Mouse (Mus musculus): ENCODE data around the gene Rgs6. TPM values are rescaled to one million over a fixed set of nuclear protein-coding genes. Genes with fewer than 3 reads are reported as not detected.

Gene Rgs6
- polyA plus RNA-seq, 1 experiment from 2014 or later: 1.4 TPM

- H3K4me3 ChIP-seq (ENCODE audit: low read depth, low read length): no peak overlapping the region
- H3K4me2 ChIP-seq (replicated peaks; ENCODE audit: low read depth, low read length): no peak overlapping the region
- H3K4me1 ChIP-seq (ENCODE audit: control insufficient read depth, insufficient read depth, low read length): no peaks in the 10 kb centered on the region
- no peaks in the 10 kb centered on the region for H3K27me3 ChIP-seq (ENCODE audit: control insufficient read depth, insufficient read depth, low read length)
- no peaks in the 10 kb centered on the region for H3K9me3 ChIP-seq (ENCODE audit: control insufficient read depth, low read depth, low read length)
- no peak for ATAC-seq (ENCODE audit: insufficient number of reproducible peaks, insufficient read depth, low FRiP score, low read depth)
- H3K27ac ChIP-seq (ENCODE audit: low read length): no peak overlapping the region
- H3K36me3 ChIP-seq (ENCODE audit: control insufficient read depth, insufficient read depth, low read length): no peaks in the 10 kb centered on the region
- H3K9ac ChIP-seq (replicated peaks; ENCODE audit: low read depth, low read length): no peak overlapping the region
- 47% methylated on average over 6 of the region's 6 CpGs for WGBS
Measured at GRCm38 (mm10) chr12:83127955-83128354, 539.9 kb downstream of the Rgs6 start.

GRCm38 (mm10) chr12:83128606-83129005 is 540.5 kb downstream of the Rgs6 start:
- H3K27ac ChIP-seq (ENCODE audit: low read length): no peak overlapping the region
- no peak for ATAC-seq (ENCODE audit: insufficient number of reproducible peaks, insufficient read depth, low FRiP score, low read depth)
- H3K4me1 ChIP-seq (ENCODE audit: control insufficient read depth, insufficient read depth, low read length): no peaks in the 10 kb centered on the region
- no peak overlapping the region for H3K4me2 ChIP-seq (replicated peaks; ENCODE audit: low read depth, low read length)
- no peak overlapping the region for H3K4me3 ChIP-seq (ENCODE audit: low read depth, low read length)
- H3K36me3 ChIP-seq (ENCODE audit: control insufficient read depth, insufficient read depth, low read length): no peaks in the 10 kb centered on the region
- H3K27me3 ChIP-seq (ENCODE audit: control insufficient read depth, insufficient read depth, low read length): no peaks in the 10 kb centered on the region
- WGBS: 78% methylated on average over 3 of the region's 3 CpGs
- H3K9ac ChIP-seq (replicated peaks; ENCODE audit: low read depth, low read length): no peak overlapping the region
- no peaks in the 10 kb centered on the region for H3K9me3 ChIP-seq (ENCODE audit: control insufficient read depth, low read depth, low read length)

- no peaks in the 10 kb centered on the region for H3K4me1 ChIP-seq (ENCODE audit: control insufficient read depth, insufficient read depth, low read length)
- 81% methylated on average over 4 of the region's 4 CpGs for WGBS
- ATAC-seq (ENCODE audit: insufficient number of reproducible peaks, insufficient read depth, low FRiP score, low read depth): no peak
- H3K27ac ChIP-seq (ENCODE audit: low read length): no peak overlapping the region
- no peaks in the 10 kb centered on the region for H3K36me3 ChIP-seq (ENCODE audit: control insufficient read depth, insufficient read depth, low read length)
- H3K27me3 ChIP-seq (ENCODE audit: control insufficient read depth, insufficient read depth, low read length): no peaks in the 10 kb centered on the region
- no peak overlapping the region for H3K4me3 ChIP-seq (ENCODE audit: low read depth, low read length)
- no peak overlapping the region for H3K4me2 ChIP-seq (replicated peaks; ENCODE audit: low read depth, low read length)
- no peak overlapping the region for H3K9ac ChIP-seq (replicated peaks; ENCODE audit: low read depth, low read length)
- H3K9me3 ChIP-seq (ENCODE audit: control insufficient read depth, low read depth, low read length): no peaks in the 10 kb centered on the region
Measured at GRCm38 (mm10) chr12:83131405-83131804, 543.3 kb downstream of the Rgs6 start.

- H3K9me3 ChIP-seq (ENCODE audit: control insufficient read depth, low read depth, low read length): no peaks in the 10 kb centered on the region
- no peaks in the 10 kb centered on the region for H3K4me1 ChIP-seq (ENCODE audit: control insufficient read depth, insufficient read depth, low read length)
- WGBS: 60% methylated on average over 6 of the region's 6 CpGs
Measured at GRCm38 (mm10) chr12:83133827-83134226, 545.7 kb downstream of the Rgs6 start.

GRCm38 (mm10) chr12:83136031-83136430 is 547.9 kb downstream of the Rgs6 start:
- Histone ChIP-seq H3K9ac (replicated peaks; ENCODE audit: low read depth, low read length) (no peak overlapping the region), H3K36me3 (ENCODE audit: control insufficient read depth, insufficient read depth, low read length) (no peaks in the 10 kb centered on the region), H3K9me3 (ENCODE audit: control insufficient read depth, low read depth, low read length) (no peaks in the 10 kb centered on the region), H3K4me2 (replicated peaks; ENCODE audit: low read depth, low read length) (no peak overlapping the region), H3K27me3 (ENCODE audit: control insufficient read depth, insufficient read depth, low read length) (no peaks in the 10 kb centered on the region), H3K4me1 (ENCODE audit: control insufficient read depth, insufficient read depth, low read length) (no peaks in the 10 kb centered on the region), H3K4me3 (ENCODE audit: low read depth, low read length) (no peak overlapping the region), H3K27ac (ENCODE audit: low read length) (no peak overlapping the region)
- ATAC-seq (ENCODE audit: insufficient number of reproducible peaks, insufficient read depth, low FRiP score, low read depth): no peak
- WGBS: 88% methylated on average over 5 of the region's 5 CpGs

More at GRCm38 (mm10) chr12:83133827-83134226, 545.7 kb downstream of the Rgs6 start:
- Histone ChIP-seq H3K4me3 (ENCODE audit: low read depth, low read length) (no peak overlapping the region), H3K9ac (replicated peaks; ENCODE audit: low read depth, low read length) (no peak overlapping the region), H3K27ac (ENCODE audit: low read length) (no peak overlapping the region), H3K4me2 (replicated peaks; ENCODE audit: low read depth, low read length) (no peak overlapping the region), H3K27me3 (ENCODE audit: control insufficient read depth, insufficient read depth, low read length) (no peaks in the 10 kb centered on the region), H3K36me3 (ENCODE audit: control insufficient read depth, insufficient read depth, low read length) (no peaks in the 10 kb centered on the region)
- ATAC-seq (ENCODE audit: insufficient number of reproducible peaks, insufficient read depth, low FRiP score, low read depth): no peak

- 90% methylated on average over 2 of the region's 2 CpGs for WGBS
- Histone ChIP-seq H3K4me1 (ENCODE audit: control insufficient read depth, insufficient read depth, low read length) (no peaks in the 10 kb centered on the region), H3K9me3 (ENCODE audit: control insufficient read depth, low read depth, low read length) (no peaks in the 10 kb centered on the region), H3K27me3 (ENCODE audit: control insufficient read depth, insufficient read depth, low read length) (no peaks in the 10 kb centered on the region), H3K4me3 (ENCODE audit: low read depth, low read length) (no peak overlapping the region), H3K4me2 (replicated peaks; ENCODE audit: low read depth, low read length) (no peak overlapping the region), H3K36me3 (ENCODE audit: control insufficient read depth, insufficient read depth, low read length) (no peaks in the 10 kb centered on the region), H3K27ac (ENCODE audit: low read length) (no peak overlapping the region), H3K9ac (replicated peaks; ENCODE audit: low read depth, low read length) (no peak overlapping the region)
- ATAC-seq (ENCODE audit: insufficient number of reproducible peaks, insufficient read depth, low FRiP score, low read depth): no peak
Measured at GRCm38 (mm10) chr12:83136460-83136859, 548.4 kb downstream of the Rgs6 start.

- no peak overlapping the region for H3K4me3 ChIP-seq (ENCODE audit: low read depth, low read length)
- no peak overlapping the region for H3K4me2 ChIP-seq (replicated peaks; ENCODE audit: low read depth, low read length)
- H3K9me3 ChIP-seq (ENCODE audit: control insufficient read depth, low read depth, low read length): no peaks in the 10 kb centered on the region
- H3K27ac ChIP-seq (ENCODE audit: low read length): no peak overlapping the region
- H3K36me3 ChIP-seq (ENCODE audit: control insufficient read depth, insufficient read depth, low read length): no peaks in the 10 kb centered on the region
- ATAC-seq (ENCODE audit: insufficient number of reproducible peaks, insufficient read depth, low FRiP score, low read depth): no peak
- H3K9ac ChIP-seq (replicated peaks; ENCODE audit: low read depth, low read length): no peak overlapping the region
- WGBS: 88% methylated on average over 3 of the region's 3 CpGs
- H3K27me3 ChIP-seq (ENCODE audit: control insufficient read depth, insufficient read depth, low read length): no peaks in the 10 kb centered on the region
- no peaks in the 10 kb centered on the region for H3K4me1 ChIP-seq (ENCODE audit: control insufficient read depth, insufficient read depth, low read length)
Measured at GRCm38 (mm10) chr12:83137001-83137400, 548.9 kb downstream of the Rgs6 start.

- Histone ChIP-seq H3K27me3 (ENCODE audit: control insufficient read depth, insufficient read depth, low read length) (no peaks in the 10 kb centered on the region), H3K4me2 (replicated peaks; ENCODE audit: low read depth, low read length) (no peak overlapping the region), H3K36me3 (ENCODE audit: control insufficient read depth, insufficient read depth, low read length) (no peaks in the 10 kb centered on the region), H3K4me3 (ENCODE audit: low read depth, low read length) (no peak overlapping the region), H3K4me1 (ENCODE audit: control insufficient read depth, insufficient read depth, low read length) (no peaks in the 10 kb centered on the region), H3K27ac (ENCODE audit: low read length) (no peak overlapping the region), H3K9ac (replicated peaks; ENCODE audit: low read depth, low read length) (no peak overlapping the region), H3K9me3 (ENCODE audit: control insufficient read depth, low read depth, low read length) (no peaks in the 10 kb centered on the region)
- ATAC-seq (ENCODE audit: insufficient number of reproducible peaks, insufficient read depth, low FRiP score, low read depth): peak; percentile 23; the same call in 1 of the 2 replicates
- WGBS: 17% methylated on average over 2 of the region's 2 CpGs
Measured at GRCm38 (mm10) chr12:83141164-83141563, 553.1 kb downstream of the Rgs6 start.

- Histone ChIP-seq H3K4me3 (ENCODE audit: low read depth, low read length) (no peak overlapping the region), H3K4me2 (replicated peaks; ENCODE audit: low read depth, low read length) (no peak overlapping the region), H3K4me1 (ENCODE audit: control insufficient read depth, insufficient read depth, low read length) (no peaks in the 10 kb centered on the region), H3K27ac (ENCODE audit: low read length) (no peak overlapping the region), H3K9me3 (ENCODE audit: control insufficient read depth, low read depth, low read length) (no peaks in the 10 kb centered on the region), H3K27me3 (ENCODE audit: control insufficient read depth, insufficient read depth, low read length) (no peaks in the 10 kb centered on the region), H3K9ac (replicated peaks; ENCODE audit: low read depth, low read length) (no peak overlapping the region), H3K36me3 (ENCODE audit: control insufficient read depth, insufficient read depth, low read length) (no peaks in the 10 kb centered on the region)
- ATAC-seq (ENCODE audit: insufficient number of reproducible peaks, insufficient read depth, low FRiP score, low read depth): no peak
- 35% methylated on average over 2 of the region's 2 CpGs for WGBS
Measured at GRCm38 (mm10) chr12:83142507-83142906, 554.4 kb downstream of the Rgs6 start.
